Mouse (Mus musculus) stomach, postnatal 0 days (tissue): ENCODE measurements around the gene Katna1.

Experiments used
- CTCF ChIP-seq: IDR thresholded peaks from 2 replicates; pipeline ENCODE4 v1.5.1; 2016; ENCODE audit warnings: antibody characterized with exemption, low read depth, mild to moderate bottlenecking, moderate library complexity
- EP300 ChIP-seq: optimal IDR thresholded peaks from 2 replicates; pipeline ENCODE3; 2016; ENCODE audit warnings: antibody characterized with exemption

- TF ChIP-seq CTCF: no peak
- no peak for TF ChIP-seq EP300
These were observed 61.5 kb downstream of the Katna1 start for GRCm38 (mm10) chr10:7787319-7787718.
